34 mouse cellular contexts compared by ENCODE assay signal in the genomic region with DNA sequence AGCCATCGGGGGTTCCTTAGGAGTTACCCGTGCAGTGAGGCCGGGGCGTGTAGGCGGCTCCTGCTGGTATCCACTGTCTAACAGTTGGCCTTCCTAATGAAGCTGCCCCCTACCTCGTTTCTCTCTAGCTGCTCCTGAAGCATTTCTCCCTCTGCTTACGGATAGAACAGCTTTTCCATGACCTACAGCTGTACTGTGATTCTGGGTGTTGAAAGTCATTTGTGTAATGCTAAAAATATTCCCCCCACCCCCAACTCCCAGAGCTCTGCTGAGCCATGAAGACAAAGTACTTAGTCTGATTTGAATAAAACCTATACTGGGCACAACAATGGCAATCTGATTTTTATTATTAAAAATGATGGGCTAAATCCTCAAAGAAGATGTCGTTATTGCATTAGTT.
A peak's percentile ranks its signal among the peaks of the same experiment; 100 is the strongest.
DNase-seq lines count a peak whose midpoint lies in the region; ATAC-seq lines count a peak whose summit lies in the region.
"Had no signal": no experiment of that assay in that cellular context is flagged by ENCODE, and none has a peak within 500 bp of the region (broad histone marks: within the 10 kb centered on the region; RNA-seq: fewer than 3 reads in every experiment).

No protein-coding gene starts in this region.

- peak overlapping the region; percentile 69; the same call in 1 of the 2 replicates for H3K27ac ChIP-seq in heart, embryonic 13.5 days (replicated peaks)
- H3K27ac ChIP-seq in heart, embryonic 15.5 days = peak overlapping the region; percentile 63
- H3K27ac ChIP-seq: embryonic facial prominence, embryonic 10.5 days; embryonic facial prominence, embryonic 15.5 days; forebrain, embryonic 12.5 days; hindbrain, embryonic 12.5 days; hindbrain, postnatal 0 days; intestine, embryonic 15.5 days; liver, embryonic 12.5 days; neural tube, embryonic 13.5 days had no signal

- H3K36me3 ChIP-seq in heart, embryonic 13.5 days = no peaks in the 10 kb centered on the region
- H3K36me3 ChIP-seq in heart, embryonic 15.5 days = no peaks in the 10 kb centered on the region
- H3K36me3 ChIP-seq: embryonic facial prominence, embryonic 10.5 days; embryonic facial prominence, embryonic 15.5 days; forebrain, embryonic 12.5 days; G1E; hindbrain, embryonic 12.5 days; intestine, embryonic 15.5 days; liver, embryonic 12.5 days; neural tube, embryonic 13.5 days had no signal

- no peak overlapping the region for H3K9ac ChIP-seq in heart, embryonic 13.5 days
- no peak overlapping the region for H3K9ac ChIP-seq in heart, embryonic 15.5 days
- H3K9ac ChIP-seq: embryonic facial prominence, embryonic 15.5 days; forebrain, embryonic 12.5 days; forebrain, postnatal 0 days; hindbrain, embryonic 12.5 days; intestine, embryonic 15.5 days; liver, embryonic 12.5 days; liver, postnatal 0 days; neural tube, embryonic 13.5 days had no signal

- H3K27me3 ChIP-seq in heart, embryonic 13.5 days (replicated peaks) = no peaks in the 10 kb centered on the region
- no peaks in the 10 kb centered on the region for H3K27me3 ChIP-seq in heart, embryonic 15.5 days
- H3K27me3 ChIP-seq: embryonic facial prominence, embryonic 15.5 days; forebrain, embryonic 12.5 days; hindbrain, embryonic 12.5 days; intestine, embryonic 15.5 days; liver, embryonic 12.5 days; neural tube, embryonic 13.5 days had no signal

- ATAC-seq in frontal cortex, adult (ENCODE audit: low TSS enrichment) = 0 out of 2 replicates have a peak, but pooled peaks have one; percentile 13
- ATAC-seq in heart, embryonic 13.5 days (ENCODE audit: extremely low read depth, insufficient number of reproducible peaks, low FRiP score, low TSS enrichment) = no peak; the same call in 1 of the 2 replicates
- no peak; the same call in 1 of the 2 replicates for ATAC-seq in heart, embryonic 15.5 days (replicated peaks; ENCODE audit: insufficient number of reproducible peaks, insufficient read depth, low FRiP score, low read depth)
- ATAC-seq in cerebellum, adult (ENCODE audit: insufficient number of reproducible peaks, low FRiP score, low TSS enrichment) = no peak
- ATAC-seq: activated CD4-positive, CD25-positive, alpha-beta regulatory T cell, adult 4 months; forebrain, postnatal 0 days; hindbrain, postnatal 0 days; intestine, embryonic 15.5 days; liver, embryonic 12.5 days; liver, postnatal 0 days had no signal

- 38% methylated on average over 8 of the region's 8 CpGs for WGBS in heart, embryonic 13.5 days
- 43% methylated on average over 8 of the region's 8 CpGs for WGBS in heart, embryonic 15.5 days

- H3K4me2 ChIP-seq in heart, embryonic 13.5 days = peak overlapping the region; percentile 34
- H3K4me2 ChIP-seq in heart, embryonic 15.5 days = 0 out of 2 replicates have a peak overlapping the region, but pooled peaks have one; percentile 25
- H3K4me2 ChIP-seq: embryonic facial prominence, embryonic 15.5 days; forebrain, embryonic 12.5 days; hindbrain, embryonic 12.5 days; intestine, embryonic 15.5 days; liver, embryonic 12.5 days; midbrain, embryonic 11.5 days; neural tube, embryonic 13.5 days had no signal

- peaks cover 15% of the 10 kb centered on the region for H3K4me1 ChIP-seq in heart, embryonic 13.5 days
- H3K4me1 ChIP-seq in heart, embryonic 15.5 days (replicated peaks) = 0 out of 2 replicates have a peak, but pooled peaks cover 7% of the 10 kb centered on the region
- H3K4me1 ChIP-seq: embryonic facial prominence, embryonic 15.5 days; forebrain, embryonic 12.5 days; hindbrain, embryonic 12.5 days; intestine, embryonic 15.5 days; liver, embryonic 12.5 days; neural tube, embryonic 13.5 days had no signal

- no peaks in the 10 kb centered on the region for H3K9me3 ChIP-seq in heart, embryonic 13.5 days
- no peaks in the 10 kb centered on the region for H3K9me3 ChIP-seq in heart, embryonic 15.5 days (replicated peaks)
- H3K9me3 ChIP-seq: embryonic facial prominence, embryonic 10.5 days; embryonic facial prominence, embryonic 15.5 days; forebrain, embryonic 12.5 days; hindbrain, embryonic 12.5 days; intestine, embryonic 15.5 days; liver, embryonic 12.5 days; neural tube, embryonic 13.5 days had no signal

- DNase-seq in frontal cortex, postnatal 25 days (ENCODE audit: low spot score in 2 of 2) = no peak
- DNase-seq in heart, adult 9 months (ENCODE audit: low spot score in 2 of 2) = no peak
- no peak for DNase-seq in cerebellum, postnatal 10 days
- DNase-seq: adrenal gland, adult 2 months; adrenal gland, postnatal 36 days; cerebellum, adult 2 months; cerebellum, postnatal 25 days; forebrain, postnatal 0 days; gastrocnemius, postnatal 14 days; kidney, adult 9 months; kidney, postnatal 10 days; layer of hippocampus, postnatal 36 days; left cerebral cortex, postnatal 4 days; liver, postnatal 0 days; lung, postnatal 36 days; retina, postnatal 1 day; right cerebral cortex, postnatal 14 days; thymus, postnatal 14 days had no signal

- H3K4me3 ChIP-seq in heart, embryonic 13.5 days = no peak overlapping the region
- H3K4me3 ChIP-seq in heart, embryonic 15.5 days = no peak overlapping the region
- H3K4me3 ChIP-seq: embryonic facial prominence, embryonic 10.5 days; embryonic facial prominence, embryonic 15.5 days; forebrain, embryonic 12.5 days; hindbrain, embryonic 12.5 days; intestine, embryonic 15.5 days; liver, embryonic 12.5 days; myocyte; neural tube, embryonic 13.5 days had no signal
